In genomic region chr17:6782611-6783005, GRCm38 (mm10) we compare ENCODE assay signal across 8 mouse cellular contexts. TPM values are rescaled to one million over a fixed set of nuclear protein-coding genes. Genes with fewer than 3 reads are reported as not detected.
A peak's percentile ranks its signal among the peaks of the same experiment; 100 is the strongest.
DNase-seq lines count a peak whose midpoint lies in the region; ATAC-seq and TF ChIP-seq lines count a peak whose summit lies in the region.

Gene Ezr (minus strand): TSS chr17:6782784.

- peak; percentile 82 for DNase-seq in adipocyte (ENCODE audit: low spot score)
- DNase-seq in gastrocnemius, adult 2 months, result peak; percentile 90
- DNase-seq in left cerebral cortex, adult 8-10 months (ENCODE audit: low spot score in 2 of 2), result peak; percentile 48 to 50
- peak; percentile 64 for DNase-seq in right cerebral cortex, postnatal 14 days
- peak; percentile 88 to 91 for DNase-seq in urinary bladder, postnatal 36 days (ENCODE audit: low spot score in 2 of 2)

- H3K4me1 ChIP-seq in hindbrain, embryonic 16.5 days (ENCODE audit: control insufficient read depth, insufficient read depth, low read depth, low read length), result peaks cover 16% of the 10 kb centered on the region
- H3K4me1 ChIP-seq in megakaryocyte, embryonic 14.5 days, result peaks cover 52% of the 10 kb centered on the region

- H3K4me2 ChIP-seq in hindbrain, embryonic 16.5 days (ENCODE audit: low read length), result peak within 1 kb of the TSS; percentile 96

- no peaks in the 10 kb centered on the region for H3K9me3 ChIP-seq in hindbrain, embryonic 16.5 days (ENCODE audit: control insufficient read depth, low read length)
- H3K9me3 ChIP-seq in megakaryocyte, embryonic 14.5 days, result no peaks in the 10 kb centered on the region

- peaks cover 6% of the 10 kb centered on the region for H3K27me3 ChIP-seq in hindbrain, embryonic 16.5 days (replicated peaks; ENCODE audit: control insufficient read depth, insufficient read depth, low read length)
- peaks cover 5% of the 10 kb centered on the region for H3K27me3 ChIP-seq in megakaryocyte, embryonic 14.5 days (replicated peaks)

- peak within 1 kb of the TSS; percentile 100 for H3K4me3 ChIP-seq in gastrocnemius, adult 2 months
- peak within 1 kb of the TSS; percentile 69 for H3K4me3 ChIP-seq in hindbrain, embryonic 16.5 days (ENCODE audit: low read length)
- peak within 1 kb of the TSS; percentile 97 for H3K4me3 ChIP-seq in megakaryocyte, embryonic 14.5 days (replicated peaks)

- WGBS in hindbrain, embryonic 16.5 days, result 1% methylated on average over 43 of the region's 52 CpGs

- H3K36me3 ChIP-seq in hindbrain, embryonic 16.5 days (ENCODE audit: control insufficient read depth, insufficient read depth, low read length), result no peaks in the 10 kb centered on the region
- no peaks in the 10 kb centered on the region for H3K36me3 ChIP-seq in megakaryocyte, embryonic 14.5 days (replicated peaks; ENCODE audit: low read length)

- peak; percentile 64 for ATAC-seq in common myeloid progenitor, adult 5-6 weeks (replicated peaks; ENCODE audit: low read depth, poor library complexity, severe bottlenecking)
- peak; percentile 80 for ATAC-seq in hindbrain, embryonic 16.5 days

- intact Hi-C loops in gastrocnemius, adult 2 months (cut with DNase I), result loop anchor here (5.0 kb wide), 1 partner anchor 45 kb away; no protein-coding TSS in a partner anchor

- H3K9ac ChIP-seq in hindbrain, embryonic 16.5 days (ENCODE audit: low read depth, low read length), result peak within 1 kb of the TSS; percentile 75

- 0 out of 2 replicates have a peak, but pooled peaks have one; percentile 0 for TF ChIP-seq CTCF in gastrocnemius, adult 2 months (IDR thresholded peaks at IDR 0.05)

- H3K27ac ChIP-seq in gastrocnemius, adult 2 months, result peak within 1 kb of the TSS; percentile 88
- H3K27ac ChIP-seq in hindbrain, embryonic 16.5 days (ENCODE audit: low read depth, low read length), result peak within 1 kb of the TSS; percentile 69

RNA-seq across cellular contexts. Expression of gene Ezr, which starts in this region (rescaled TPM):
- 175 and 186 TPM in 2 replicates for total RNA-seq in common myeloid progenitor, adult 5-6 weeks (2017)
- total RNA-seq in gastrocnemius, adult 2 months (2021), result 1 to 10 TPM; 1.5 to 1.9 TPM
- polyA plus RNA-seq in hindbrain, embryonic 16.5 days (2015; fragmentation: Nextera tagmentation; extraction: Ambion mirVana), result 69.9 and 73.3 TPM in 2 replicates
- total RNA-seq in left cerebral cortex, adult 8-10 months (2022), result 10 to 100 TPM; 37.9 to 48.8 (median 40.2) TPM
- 7.8 and 123 TPM in 2 replicates for polyA plus RNA-seq in megakaryocyte, embryonic 14.5 days (2012; ENCODE audit: insufficient read depth, low replicate concordance)

Comparison
In these comparisons a context has a peak if more than half of its experiments do, and no peak if none do; other contexts are left out.
1. Peak in every context shown above with its lines: DNase-seq, ATAC-seq, H3K4me3 ChIP-seq and H3K27ac ChIP-seq.
2. RNA of gene Ezr (total RNA-seq): 175 to 186 TPM in common myeloid progenitor, adult 5-6 weeks and 37.9 to 48.8 TPM in left cerebral cortex, adult 8-10 months; 1.5 to 1.9 TPM in gastrocnemius, adult 2 months; every median in the first group is over 10 times any median in the second.